Mouse (Mus musculus) kidney, postnatal 36 days (tissue): ENCODE measurements at regions not wholly inside any gene's neighbourhood (a gene's known extent, or its start where the extent isn't known, plus 50 kb on each side); places are given as distances from the start of the nearest gene placed in this dataset.

Experiments
- DNase-seq, 2 experiments: peaks; one replicate each; pipeline ENCODE4 v3.0.0; 2021 to 2022; ENCODE audit warnings: mixed read lengths in 2 of 2

- DNase-seq, result no peak
These were observed 193.0 kb upstream of the Cited2 start for GRCm38 (mm10) chr10:17529851-17530509.

DNA sequence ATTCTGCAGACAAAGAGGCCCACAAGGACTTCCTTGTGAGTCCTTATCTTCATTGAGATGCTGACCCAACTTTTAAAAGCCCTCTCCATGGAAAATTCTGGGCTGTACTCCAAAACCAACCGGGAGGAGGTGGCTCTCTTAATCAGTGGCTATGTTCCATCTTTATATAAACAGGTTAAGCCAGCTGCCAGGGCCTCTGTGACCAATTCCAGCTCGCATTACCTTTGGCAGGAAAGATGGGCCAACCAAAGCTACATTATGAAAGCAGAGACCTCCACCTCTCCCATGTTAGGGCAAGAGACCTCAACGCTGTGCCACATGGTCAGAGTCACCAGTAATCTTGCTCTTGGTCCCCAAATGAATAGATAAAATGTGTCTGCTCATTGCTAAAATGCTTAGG lies 192.0 kb upstream of the Cited2 start:
- peak; percentile 32 to 61 for DNase-seq

DNA sequence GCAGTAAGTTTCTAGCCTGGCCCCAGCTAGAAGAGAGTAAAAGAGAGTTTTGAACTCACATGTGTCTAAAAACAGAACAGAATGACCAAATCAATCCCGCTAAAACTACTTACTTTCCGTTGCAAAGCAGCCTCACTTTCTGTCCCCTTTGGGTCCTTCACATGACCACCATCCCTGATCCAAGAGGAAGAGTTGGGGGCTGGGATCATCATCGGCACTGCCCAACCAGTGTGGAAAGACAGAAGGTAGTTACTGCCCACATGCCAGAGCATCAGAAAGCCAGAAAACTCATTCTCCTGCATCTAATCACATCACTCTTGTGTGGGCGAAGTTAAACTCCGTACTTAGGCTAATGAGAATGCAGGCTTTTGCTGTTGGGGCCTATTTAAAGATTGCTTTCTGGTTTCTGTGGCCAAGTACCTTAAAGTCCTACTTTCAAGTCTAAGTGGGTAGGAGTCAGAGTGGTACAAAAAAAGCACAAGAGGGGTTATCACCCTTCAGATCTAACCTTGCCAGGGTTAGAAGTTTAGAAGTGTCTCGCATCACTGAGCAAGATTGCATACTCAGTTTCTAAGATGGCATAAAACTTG lies 184.0 kb upstream of the Cited2 start:
- DNase-seq, result no peak

GRCm38 (mm10) chr10:17540404-17541375 lies 182.3 kb upstream of the Cited2 start:
- DNase-seq, result no peak

GRCm38 (mm10) chr10:17542104-17542846 lies 180.7 kb upstream of the Cited2 start:
- DNase-seq, result no peak

- DNase-seq, result no peak
These were observed 180.1 kb upstream of the Cited2 start for GRCm38 (mm10) chr10:17542847-17543421.

- no peak for DNase-seq
These were observed 177.7 kb upstream of the Cited2 start for GRCm38 (mm10) chr10:17545291-17545690.

GRCm38 (mm10) chr10:17547986-17548385 lies 175.0 kb upstream of the Cited2 start:
- DNase-seq, result no peak

DNA sequence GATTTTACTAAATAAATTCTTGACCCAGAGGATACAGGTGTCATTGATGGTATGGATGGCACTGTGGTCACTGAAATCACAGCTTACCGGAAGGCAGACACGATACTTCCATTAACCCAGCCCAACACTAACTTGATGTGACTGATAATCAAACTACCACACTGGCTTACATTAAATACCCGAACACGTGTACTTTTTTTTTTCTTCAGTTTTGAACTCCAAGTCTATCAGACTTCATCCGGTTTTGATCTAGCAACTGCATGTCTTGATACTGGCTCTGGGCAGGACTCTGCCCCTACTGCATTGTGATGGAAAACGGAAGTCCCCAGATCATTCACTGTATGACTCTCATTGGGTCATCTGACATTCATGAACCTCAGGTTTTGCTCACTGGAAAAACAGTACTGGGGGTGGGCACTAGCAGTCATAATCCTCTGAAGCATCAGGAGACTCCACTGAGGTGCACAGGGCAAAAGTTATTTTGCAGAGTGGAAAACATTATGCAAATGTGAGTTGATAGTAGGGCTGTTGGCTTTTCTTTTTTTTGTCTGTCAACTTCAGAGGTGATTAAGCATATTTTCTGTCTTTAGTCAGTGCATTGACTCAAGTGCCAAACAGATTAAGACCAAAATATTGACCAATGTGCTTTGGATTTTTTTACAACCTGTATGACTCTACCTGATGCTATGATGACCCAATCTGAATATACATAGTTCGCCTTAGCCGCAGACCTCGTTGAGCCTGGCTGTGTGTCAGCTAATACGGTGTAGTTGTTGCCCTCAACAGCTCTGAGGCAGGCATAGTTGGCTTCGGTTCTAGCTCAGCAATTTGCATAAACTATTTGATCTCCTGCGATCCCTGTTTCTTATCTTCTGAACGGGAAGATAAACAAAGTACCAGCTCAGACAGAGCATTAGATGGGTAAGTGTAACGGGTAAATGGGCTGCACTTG lies 174.1 kb upstream of the Cited2 start:
- peak in 1 of 2 experiments; percentile 38 for DNase-seq

DNA sequence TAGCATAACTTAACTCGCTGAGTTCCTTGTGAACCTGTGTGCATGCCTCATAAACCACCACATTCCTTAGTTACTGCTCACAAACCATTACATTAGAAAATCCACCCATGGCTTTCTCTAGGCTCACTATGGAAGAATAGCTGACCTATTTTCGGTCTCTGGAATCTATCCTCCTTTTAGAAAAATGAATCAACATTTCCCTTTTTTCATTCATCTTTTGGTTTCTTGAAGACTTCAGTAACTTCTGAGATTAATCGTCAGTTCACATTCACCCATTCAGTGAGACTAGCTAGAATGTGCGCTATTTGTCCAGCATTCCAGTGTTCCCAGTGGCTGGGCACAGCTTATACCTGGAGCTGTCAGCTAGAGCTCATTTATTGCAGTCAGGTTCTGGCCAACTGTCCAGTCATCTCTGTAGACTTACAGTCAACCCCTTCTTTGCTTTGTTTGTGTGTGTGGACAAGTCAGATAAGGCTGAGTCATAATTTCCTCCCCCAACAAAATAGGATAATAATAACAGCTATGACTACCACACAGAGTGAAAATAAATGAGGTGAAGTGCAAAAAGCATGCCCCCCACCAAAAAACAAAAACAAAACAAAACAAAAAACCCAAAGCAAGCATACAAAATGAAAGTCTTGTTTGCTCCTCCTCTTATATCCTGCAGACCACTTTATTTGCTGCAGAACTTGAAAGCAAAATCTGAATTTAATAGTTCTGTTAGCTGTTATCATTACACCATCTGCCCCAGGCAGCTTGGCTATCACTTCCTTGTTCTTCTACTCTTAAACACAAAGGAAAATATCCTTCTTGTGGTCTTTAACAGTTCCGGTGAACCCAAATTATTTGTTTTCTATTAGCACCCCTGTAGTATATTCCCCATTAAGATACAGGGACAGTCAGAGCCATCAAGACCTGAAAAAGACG lies 173.0 kb upstream of the Cited2 start:
- DNase-seq, result no peak

- DNase-seq, result no peak
These were observed 172.4 kb upstream of the Cited2 start for GRCm38 (mm10) chr10:17550638-17551013.

GRCm38 (mm10) chr10:17551869-17552268 lies 171.1 kb upstream of the Cited2 start:
- DNase-seq, result no peak

DNA sequence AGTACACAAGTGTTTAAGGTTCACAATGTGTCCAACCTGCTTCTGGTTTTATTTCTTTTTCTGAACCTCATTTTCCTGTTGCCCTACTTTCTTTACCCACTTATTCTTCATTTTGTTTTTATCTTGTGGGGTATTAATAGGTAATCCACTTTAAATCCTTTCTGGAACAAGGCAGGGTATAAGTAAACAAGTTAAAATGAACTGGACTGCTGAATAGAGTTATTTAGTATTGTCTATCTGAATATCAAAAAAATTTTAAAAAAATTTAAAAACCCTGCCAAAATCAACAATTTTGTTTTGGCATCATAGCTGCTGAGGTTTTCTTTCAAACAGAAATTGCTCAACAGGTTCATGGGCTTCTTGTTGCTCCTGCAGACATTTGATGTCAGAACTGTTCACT lies 170.7 kb upstream of the Cited2 start:
- DNase-seq, result no peak

DNA sequence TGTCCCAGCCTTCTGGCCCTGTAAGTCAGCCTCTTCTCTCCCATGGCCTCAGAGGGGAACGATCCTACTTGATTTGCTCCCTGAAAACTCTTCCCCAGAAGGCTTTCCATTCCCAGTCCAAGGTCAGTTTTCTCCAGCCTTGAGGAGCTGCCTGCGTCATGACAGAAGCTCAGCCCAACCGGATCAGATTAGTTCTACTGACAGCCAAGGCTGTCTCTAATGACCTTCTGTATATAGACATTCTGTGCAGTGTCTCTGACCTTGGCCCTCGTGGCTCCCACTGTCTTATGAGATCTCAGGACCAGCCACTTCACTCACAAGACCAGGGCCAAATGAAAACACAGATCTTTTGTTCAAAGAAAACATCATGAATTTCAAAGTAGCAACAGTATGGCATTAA lies 166.6 kb upstream of the Cited2 start:
- DNase-seq, result no peak

- no peak for DNase-seq
These were observed 163.6 kb upstream of the Cited2 start for GRCm38 (mm10) chr10:17559370-17559955.

DNA sequence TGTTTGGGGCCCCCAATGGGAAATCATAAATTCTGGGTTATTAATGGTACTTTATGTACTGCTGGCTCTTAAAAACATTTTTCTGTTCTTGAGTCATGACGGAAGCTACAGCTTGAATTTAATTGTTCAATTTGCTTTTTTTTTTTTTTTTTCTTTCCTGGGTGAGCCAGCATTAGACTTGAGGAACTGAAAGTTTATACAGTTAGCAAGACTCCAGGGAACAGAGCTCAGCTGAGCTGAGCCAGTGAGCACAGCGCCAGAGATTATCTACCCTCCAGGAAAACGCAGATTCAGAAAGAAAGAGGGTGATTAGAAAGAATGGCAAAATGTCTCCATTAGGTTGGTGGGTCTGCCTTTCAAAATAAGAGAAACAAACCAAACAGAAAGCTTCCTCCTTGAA lies 163.0 kb upstream of the Cited2 start:
- no peak for DNase-seq

DNA sequence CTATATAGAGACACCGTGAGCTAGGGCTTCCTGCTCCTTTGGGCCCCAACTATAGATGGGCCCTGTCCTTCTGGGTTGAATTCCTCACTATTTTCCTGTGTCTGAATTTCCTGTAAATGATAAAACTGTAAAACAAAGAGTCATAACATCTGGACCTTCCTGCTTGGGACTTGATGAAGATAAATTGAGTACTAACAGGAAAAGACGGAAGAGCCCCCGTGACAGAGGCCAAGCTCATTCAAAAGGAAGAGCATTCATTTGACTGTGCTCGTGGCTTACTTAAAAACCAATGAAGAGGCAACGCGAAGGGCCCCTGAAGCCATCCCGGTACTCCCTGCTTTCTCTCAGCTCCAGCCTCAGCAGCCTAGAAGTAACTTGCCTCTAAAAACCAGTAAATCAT lies 161.6 kb upstream of the Cited2 start:
- no peak for DNase-seq

GRCm38 (mm10) chr10:17561977-17562376 lies 161.0 kb upstream of the Cited2 start:
- DNase-seq, result no peak

GRCm38 (mm10) chr10:17562410-17563350 lies 160.3 kb upstream of the Cited2 start:
- no peak for DNase-seq
